Mouse (Mus musculus) brain, embryonic 14.5 days (tissue): Measurements from ENCODE around the gene Krt6a.

Experiments
- CTCF ChIP-seq: fragments of 200-500 bp; IDR thresholded peaks from 2 replicates; pipeline ENCODE4 v1.5.1; 2012; ENCODE audit warnings: inconsistent platforms, mild to moderate bottlenecking, moderate library complexity, borderline replicate concordance; ENCODE audit not compliant: insufficient read depth, insufficient read length; ENCODE audit errors: extremely low read depth
- POLR2A ChIP-seq: fragments of 200-500 bp; IDR thresholded peaks from 2 replicates; pipeline ENCODE4 v1.6.1; 2012; ENCODE audit warnings: mild to moderate bottlenecking, inconsistent platforms, borderline replicate concordance; ENCODE audit not compliant: poor library complexity, insufficient read depth, insufficient read length, severe bottlenecking; ENCODE audit errors: extremely low read depth

DNA sequence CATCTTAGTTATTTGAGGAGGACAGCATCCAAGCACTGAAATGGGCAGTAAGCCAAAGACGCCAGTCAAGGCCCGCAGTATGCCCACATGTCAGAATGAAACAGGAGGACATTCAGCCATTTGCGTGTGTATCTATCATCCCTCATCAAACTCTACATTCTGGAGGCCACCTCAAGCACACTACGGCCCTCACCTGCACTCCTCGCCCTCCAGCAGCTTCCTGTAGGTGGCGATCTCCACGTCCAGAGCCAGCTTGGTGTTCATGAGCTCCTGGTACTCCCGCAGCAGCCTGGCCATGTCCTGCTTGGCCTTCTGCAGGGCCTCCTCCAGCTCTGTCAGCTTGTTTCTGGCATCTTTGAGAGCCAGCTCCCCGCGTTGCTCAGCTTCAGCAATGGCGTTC, 14.6 kb upstream of the Krt6a start:
- TF ChIP-seq POLR2A (no peak), CTCF (peak; percentile 17; the same call in 1 of the 2 replicates)
